Mouse (Mus musculus): ENCODE results near the gene Wnt10b. TPM values are rescaled to one million over a fixed set of nuclear protein-coding genes. Genes with fewer than 3 reads are reported as not detected.

Gene Wnt10b
- total and polyA plus RNA-seq, 2 experiments from 2014 or later = 1.4 TPM; not detected in 1

GRCm38 (mm10) chr15:98736521-98736920, 41.4 kb downstream of the Wnt10b start:
- Histone ChIP-seq H3K36me3 (ENCODE audit: insufficient read depth, low read length) (peaks cover 40% of the 10 kb centered on the region), H3K9ac (replicated peaks; ENCODE audit: low read length) (no peak overlapping the region), H3K4me3 (ENCODE audit: low read length) (no peak overlapping the region), H3K9me3 (ENCODE audit: low read length) (no peaks in the 10 kb centered on the region), H3K4me1 (ENCODE audit: insufficient read depth, low read length) (no peaks in the 10 kb centered on the region), H3K4me2 (ENCODE audit: low read depth, low read length) (no peak overlapping the region), H3K27me3 (ENCODE audit: insufficient read depth, low read length) (no peaks in the 10 kb centered on the region), H3K27ac (no peak overlapping the region)
- DNase-seq (ENCODE audit: low spot score) (no peak), ATAC-seq (no peak)
- WGBS = 91% methylated on average over 10 of the region's 10 CpGs
- TF ChIP-seq CTCF (IDR thresholded peaks at IDR 0.05; ENCODE audit: low read depth) = no peak

DNA sequence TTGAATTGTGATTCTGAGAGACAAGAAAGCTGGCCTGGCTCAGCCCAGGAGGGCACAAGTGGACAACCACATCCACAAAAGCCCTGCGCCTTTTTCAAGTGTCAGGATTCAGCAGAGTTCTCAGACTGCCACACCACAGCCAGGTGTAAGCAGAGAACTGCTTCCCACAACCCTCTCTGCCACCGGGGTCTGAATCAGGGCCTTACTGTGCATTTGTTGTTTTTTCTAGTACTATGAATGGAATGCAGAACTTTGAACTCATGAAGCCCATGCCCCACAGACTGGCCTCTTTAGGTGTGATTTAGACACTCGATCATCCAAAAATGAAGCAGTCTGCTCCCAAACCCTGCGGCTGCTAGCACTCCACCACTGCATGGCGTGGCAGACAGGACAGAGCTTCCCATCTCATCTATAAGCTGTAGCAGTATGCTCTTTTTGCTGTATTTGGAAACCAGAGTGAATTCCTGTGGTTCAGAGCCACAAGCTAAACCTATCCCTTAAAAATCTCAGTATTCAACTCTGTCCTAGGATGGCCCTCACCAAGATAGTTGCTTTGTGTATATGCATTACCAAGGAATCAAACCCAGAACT, 43.9 kb downstream of the Wnt10b start:
- H3K9ac ChIP-seq (replicated peaks; ENCODE audit: low read length) = no peak overlapping the region
- no peak overlapping the region for H3K27ac ChIP-seq
- no peak overlapping the region for H3K4me3 ChIP-seq (ENCODE audit: low read length)
- H3K36me3 ChIP-seq (ENCODE audit: insufficient read depth, low read length) = peaks cover 21% of the 10 kb centered on the region
- DNase-seq (ENCODE audit: low spot score) (no peak), ATAC-seq (no peak)
- no peak for TF ChIP-seq CTCF (IDR thresholded peaks at IDR 0.05; ENCODE audit: low read depth)
- 89% methylated on average over 5 of the region's 5 CpGs for WGBS
- H3K27me3 ChIP-seq (ENCODE audit: insufficient read depth, low read length) = no peaks in the 10 kb centered on the region
- H3K4me2 ChIP-seq (ENCODE audit: low read depth, low read length) = no peak overlapping the region
- no peaks in the 10 kb centered on the region for H3K9me3 ChIP-seq (ENCODE audit: low read length)
- no peaks in the 10 kb centered on the region for H3K4me1 ChIP-seq (ENCODE audit: insufficient read depth, low read length)

DNA sequence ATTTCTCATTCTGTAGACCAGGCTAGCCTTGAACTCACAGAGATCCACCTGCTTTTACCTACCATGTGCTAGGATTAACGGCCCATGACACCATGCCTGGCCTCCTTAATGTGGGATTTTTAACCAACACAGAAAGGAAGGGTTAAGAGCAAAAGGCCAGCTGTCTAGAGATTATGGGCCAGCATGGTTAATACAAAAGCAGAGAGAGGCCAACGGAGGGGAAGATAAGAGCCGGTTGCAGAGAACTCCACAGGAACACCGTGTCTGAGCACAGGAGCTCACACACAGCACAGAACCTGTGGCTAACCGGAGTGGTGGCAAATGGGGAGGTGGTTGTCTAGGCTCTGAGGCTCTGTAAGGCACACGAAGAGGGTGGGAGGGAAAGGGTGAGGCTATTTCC, 44.6 kb downstream of the Wnt10b start:
- Histone ChIP-seq H3K9me3 (ENCODE audit: low read length) (no peaks in the 10 kb centered on the region), H3K27me3 (ENCODE audit: insufficient read depth, low read length) (no peaks in the 10 kb centered on the region), H3K4me3 (ENCODE audit: low read length) (no peak overlapping the region), H3K4me1 (ENCODE audit: insufficient read depth, low read length) (0 out of 2 replicates have a peak, but pooled peaks cover 1% of the 10 kb centered on the region), H3K27ac (no peak overlapping the region), H3K9ac (replicated peaks; ENCODE audit: low read length) (no peak overlapping the region), H3K4me2 (ENCODE audit: low read depth, low read length) (no peak overlapping the region), H3K36me3 (ENCODE audit: insufficient read depth, low read length) (peaks cover 15% of the 10 kb centered on the region; the same call in 1 of the 2 replicates)
- TF ChIP-seq CTCF (IDR thresholded peaks at IDR 0.05; ENCODE audit: low read depth) = no peak
- 66% methylated on average over 6 of the region's 6 CpGs for WGBS
- DNase-seq (ENCODE audit: low spot score) (no peak), ATAC-seq (no peak)

GRCm38 (mm10) chr15:98732006-98732531, 45.9 kb downstream of the Wnt10b start:
- H3K4me2 ChIP-seq (ENCODE audit: low read depth, low read length) = no peak overlapping the region
- no peak for ATAC-seq
- H3K9me3 ChIP-seq (ENCODE audit: low read length) = no peaks in the 10 kb centered on the region
- peaks cover 11% of the 10 kb centered on the region; the same call in 1 of the 2 replicates for H3K36me3 ChIP-seq (ENCODE audit: insufficient read depth, low read length)
- no peak overlapping the region for H3K27ac ChIP-seq
- H3K4me1 ChIP-seq (ENCODE audit: insufficient read depth, low read length) = 0 out of 2 replicates have a peak, but pooled peaks cover 4% of the 10 kb centered on the region
- no peak overlapping the region for H3K4me3 ChIP-seq (ENCODE audit: low read length)
- H3K27me3 ChIP-seq (ENCODE audit: insufficient read depth, low read length) = no peaks in the 10 kb centered on the region
- DNase-seq (ENCODE audit: low spot score) = no peak
- WGBS = 68% methylated on average over 8 of the region's 8 CpGs
- TF ChIP-seq CTCF (IDR thresholded peaks at IDR 0.05; ENCODE audit: low read depth) = no peak
- no peak overlapping the region for H3K9ac ChIP-seq (replicated peaks; ENCODE audit: low read length)

DNA sequence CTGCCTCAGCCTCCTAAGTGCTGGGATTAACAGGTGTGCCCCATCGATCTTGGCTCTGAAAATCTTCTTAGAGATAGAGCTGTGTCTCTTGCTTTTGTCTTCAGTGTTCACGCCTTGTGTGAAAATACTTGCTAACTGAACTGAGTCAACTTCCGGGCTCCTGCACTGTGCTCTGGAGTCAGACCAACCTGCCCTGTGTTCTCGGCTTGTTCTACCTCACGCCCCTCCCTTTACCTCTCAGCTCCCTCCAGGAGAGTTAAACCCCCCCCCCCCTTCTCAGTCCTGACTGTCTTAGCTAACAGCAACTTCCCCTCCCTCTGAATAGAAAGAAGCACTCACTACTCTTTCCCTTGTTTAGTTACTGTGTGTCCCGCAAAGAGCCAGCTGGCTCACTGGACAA, 47.2 kb downstream of the Wnt10b start:
- Histone ChIP-seq H3K36me3 (ENCODE audit: insufficient read depth, low read length) (peaks cover under 1% of the 10 kb centered on the region; the same call in 1 of the 2 replicates), H3K27ac (no peak overlapping the region), H3K4me1 (ENCODE audit: insufficient read depth, low read length) (0 out of 2 replicates have a peak, but pooled peaks cover 4% of the 10 kb centered on the region), H3K27me3 (ENCODE audit: insufficient read depth, low read length) (no peaks in the 10 kb centered on the region), H3K9me3 (ENCODE audit: low read length) (no peaks in the 10 kb centered on the region), H3K4me3 (ENCODE audit: low read length) (no peak overlapping the region), H3K4me2 (ENCODE audit: low read depth, low read length) (no peak overlapping the region), H3K9ac (replicated peaks; ENCODE audit: low read length) (no peak overlapping the region)
- no peak for TF ChIP-seq CTCF (IDR thresholded peaks at IDR 0.05; ENCODE audit: low read depth)
- no peak for DNase-seq (ENCODE audit: low spot score)
- 84% methylated on average over 6 of the region's 6 CpGs for WGBS
- no peak for ATAC-seq

GRCm38 (mm10) chr15:98729791-98730545, 48.0 kb downstream of the Wnt10b start:
- no peaks in the 10 kb centered on the region for H3K36me3 ChIP-seq (ENCODE audit: insufficient read depth, low read length)
- H3K9ac ChIP-seq (replicated peaks; ENCODE audit: low read length) = no peak overlapping the region
- H3K27me3 ChIP-seq (ENCODE audit: insufficient read depth, low read length) = no peaks in the 10 kb centered on the region
- 66% methylated on average over 7 of the region's 7 CpGs for WGBS
- no peak overlapping the region for H3K4me2 ChIP-seq (ENCODE audit: low read depth, low read length)
- H3K4me3 ChIP-seq (ENCODE audit: low read length) = no peak overlapping the region
- 0 out of 2 replicates have a peak, but pooled peaks cover 4% of the 10 kb centered on the region for H3K4me1 ChIP-seq (ENCODE audit: insufficient read depth, low read length)
- DNase-seq (ENCODE audit: low spot score) (no peak), ATAC-seq (no peak)
- H3K27ac ChIP-seq = no peak overlapping the region
- no peak for TF ChIP-seq CTCF (IDR thresholded peaks at IDR 0.05; ENCODE audit: low read depth)
- H3K9me3 ChIP-seq (ENCODE audit: low read length) = no peaks in the 10 kb centered on the region

Data from hindbrain, postnatal 0 days (tissue).